ENCODE assay signal across 31 mouse cellular contexts in genomic region chr4:141435974-141436373, GRCm38 (mm10). TPM values are rescaled to one million over a fixed set of nuclear protein-coding genes. Genes with fewer than 3 reads are reported as not detected.
DNase-seq lines count a peak whose midpoint lies in the region; ATAC-seq and TF ChIP-seq lines count a peak whose summit lies in the region.
"Had no signal": no experiment of that assay in that cellular context is flagged by ENCODE, and none has a peak within 500 bp of the region (broad histone marks: within the 10 kb centered on the region; RNA-seq: fewer than 3 reads in every experiment).

Gene Srarp (minus strand): TSS chr4:141436105.

- 47% methylated on average over 1 of the region's 1 CpGs for WGBS in heart, adult 2 months
- WGBS in heart, embryonic 12.5 days, result 89% methylated on average over 1 of the region's 1 CpGs

- 0 out of 2 replicates have a peak, but pooled peaks have one; percentile 11 for TF ChIP-seq POLR2A in heart, adult 2 months (IDR thresholded peaks at IDR 0.05; ENCODE audit: insufficient read depth, low read depth, low read length)

- intact Hi-C loops in heart, adult 2 months (cut with DNase I), result no loop called here
- intact Hi-C loops in left cerebral cortex, adult 2 months (cut with DNase I), result no loop called here
- intact Hi-C loops in left cerebral cortex, postnatal 10 days (cut with DNase I), result no loop called here

- H3K36me3 ChIP-seq in heart, adult 2 months (ENCODE audit: control insufficient read depth, insufficient read depth, low read length), result no peaks in the 10 kb centered on the region
- H3K36me3 ChIP-seq in heart, embryonic 12.5 days, result no peaks in the 10 kb centered on the region
- H3K36me3 ChIP-seq: forebrain, embryonic 10.5 days; G1E; heart, embryonic 10.5 days; heart, embryonic 15.5 days; hindbrain, embryonic 10.5 days; hindbrain, embryonic 13.5 days had no signal

- no peak within 1 kb of the TSS for H3K4me2 ChIP-seq in heart, embryonic 12.5 days
- H3K4me2 ChIP-seq: forebrain, embryonic 13.5 days; heart, embryonic 15.5 days; hindbrain, embryonic 13.5 days had no signal

- 0 out of 2 replicates have a peak, but pooled peaks have one; percentile 38 for TF ChIP-seq EP300 in heart, adult 2 months (IDR thresholded peaks at IDR 0.05; ENCODE audit: insufficient read depth, low read depth, low read length)

- 0 out of 2 replicates have a peak within 1 kb of the TSS, but pooled peaks have one; percentile 20 for H3K4me3 ChIP-seq in heart, adult 2 months
- no peak within 1 kb of the TSS for H3K4me3 ChIP-seq in heart, embryonic 12.5 days
- peak within 1 kb of the TSS; percentile 33 for H3K4me3 ChIP-seq in left cerebral cortex, adult 2 months
- H3K4me3 ChIP-seq: forebrain, embryonic 10.5 days; forebrain, embryonic 13.5 days; heart, embryonic 10.5 days; heart, embryonic 15.5 days; hindbrain, embryonic 10.5 days; hindbrain, embryonic 13.5 days had no signal

- no peak for ATAC-seq in heart, embryonic 12.5 days (ENCODE audit: insufficient number of reproducible peaks, low FRiP score)
- ATAC-seq: forebrain, embryonic 13.5 days; forebrain, embryonic 16.5 days; hindbrain, embryonic 16.5 days; intestine, postnatal 0 days; Patski had no signal

- no peak for DNase-seq in frontal cortex, adult 2 months (ENCODE audit: extremely low spot score in 1 of 2, low spot score in 1 of 2)
- DNase-seq in frontal cortex, postnatal 14 days (ENCODE audit: low spot score in 2 of 2), result no peak
- peak in 1 of 2 experiments; percentile 31 for DNase-seq in heart, adult 2 months
- DNase-seq in left cerebral cortex, adult 2 months (ENCODE audit: extremely low spot score in 1 of 2, low spot score in 2 of 2), result no peak
- DNase-seq in left cerebral cortex, postnatal 10 days (ENCODE audit: extremely low spot score in 1 of 2, low spot score in 2 of 2), result no peak
- DNase-seq: adrenal gland, postnatal 10 days; adrenal gland, postnatal 36 days; B cell, adult 2 months; cerebellum, adult 8-10 months; cerebellum, postnatal 10 days; cerebellum, postnatal 36 days; gastrocnemius, postnatal 10 days; gastrocnemius, postnatal 36 days; heart, postnatal 10 days; heart, postnatal 36 days; kidney, adult 2 months had no signal

- peak within 1 kb of the TSS; percentile 68 for H3K9ac ChIP-seq in heart, adult 2 months (ENCODE audit: low read depth, low read length)
- no peak within 1 kb of the TSS for H3K9ac ChIP-seq in heart, embryonic 12.5 days
- H3K9ac ChIP-seq: forebrain, embryonic 13.5 days; heart, embryonic 15.5 days; hindbrain, embryonic 13.5 days had no signal

- H3K27ac ChIP-seq in heart, adult 2 months, result peak within 1 kb of the TSS; percentile 78
- H3K27ac ChIP-seq in heart, embryonic 12.5 days (ENCODE audit: poor library complexity, severe bottlenecking), result no peak within 1 kb of the TSS
- H3K27ac ChIP-seq in left cerebral cortex, adult 2 months, result peak within 1 kb of the TSS; percentile 40; the same call in 1 of the 2 replicates
- H3K27ac ChIP-seq: forebrain, embryonic 10.5 days; forebrain, embryonic 13.5 days; heart, embryonic 10.5 days; heart, embryonic 15.5 days; hindbrain, embryonic 10.5 days; hindbrain, embryonic 13.5 days had no signal

- H3K9me3 ChIP-seq in heart, embryonic 12.5 days (replicated peaks), result no peaks in the 10 kb centered on the region
- H3K9me3 ChIP-seq: forebrain, embryonic 10.5 days; forebrain, embryonic 13.5 days; G1E; heart, embryonic 10.5 days; heart, embryonic 15.5 days; hindbrain, embryonic 10.5 days; hindbrain, embryonic 13.5 days had no signal

- peaks cover 4% of the 10 kb centered on the region for H3K4me1 ChIP-seq in heart, adult 2 months (ENCODE audit: control insufficient read depth, insufficient read depth, low read length)
- H3K4me1 ChIP-seq in heart, embryonic 12.5 days (replicated peaks), result no peaks in the 10 kb centered on the region
- H3K4me1 ChIP-seq: forebrain, embryonic 13.5 days; heart, embryonic 15.5 days; hindbrain, embryonic 10.5 days; hindbrain, embryonic 13.5 days had no signal

- H3K79me2 ChIP-seq in heart, adult 2 months (replicated peaks; ENCODE audit: control insufficient read depth, insufficient read depth, low read length), result no peaks in the 10 kb centered on the region

- no peaks in the 10 kb centered on the region for H3K27me3 ChIP-seq in heart, adult 2 months (ENCODE audit: control insufficient read depth, insufficient read depth, low read length)
- no peaks in the 10 kb centered on the region for H3K27me3 ChIP-seq in heart, embryonic 12.5 days (replicated peaks)
- H3K27me3 ChIP-seq: heart, embryonic 15.5 days; hindbrain, embryonic 13.5 days; Patski had no signal

- no peak for TF ChIP-seq CTCF in heart, adult 2 months (IDR thresholded peaks at IDR 0.05)
- no peak for TF ChIP-seq CTCF in left cerebral cortex, adult 2 months (IDR thresholded peaks at IDR 0.05)

RNA-seq across cellular contexts. Expression of gene Srarp, which starts in this region (rescaled TPM):
- 11.9 and 13.2 TPM in 2 replicates for polyA plus RNA-seq in frontal cortex, adult 2 months (2012; rRNA removed)
- total RNA-seq in heart, adult 2 months (2021), result 1 to 10 TPM; 1.6 to 2.2 TPM
- polyA plus RNA-seq in heart, adult 2 months (2012; rRNA removed), result 0.94 and 2.4 TPM in 2 replicates
- polyA plus RNA-seq in heart, embryonic 12.5 days (2016; fragmentation: Nextera tagmentation; extraction: Ambion mirVana), result not detected in 2 replicates
- total RNA-seq in left cerebral cortex, adult 2 months (2021), result 1 to 10 TPM; 3.8 to 4.2 TPM
- total RNA-seq in left cerebral cortex, postnatal 10 days (2021), result 1 to 10 TPM; 2.5 to 3.5 TPM
- total RNA-seq: adrenal gland, postnatal 10 days; adrenal gland, postnatal 36 days; CH12.LX; G1E; gastrocnemius, postnatal 10 days; heart, postnatal 10 days had no signal
- polyA plus RNA-seq: embryonic facial prominence, embryonic 11.5 days; embryonic facial prominence, embryonic 14.5 days; forebrain, embryonic 10.5 days; forebrain, embryonic 13.5 days; forebrain, embryonic 16.5 days; G1E; heart, embryonic 10.5 days; heart, embryonic 15.5 days; hindbrain, embryonic 10.5 days; hindbrain, embryonic 13.5 days; intestine, postnatal 0 days had no signal
